12 mouse cellular contexts compared by ENCODE assay signal in genomic region chr11:32542181-32542580, GRCm38 (mm10). TPM values are rescaled to one million over a fixed set of nuclear protein-coding genes. Genes with fewer than 3 reads are reported as not detected.
DNase-seq lines count a peak whose midpoint lies in the region; ATAC-seq lines count a peak whose summit lies in the region.
"Had no signal": no experiment of that assay in that cellular context is flagged by ENCODE, and none has a peak within 500 bp of the region (broad histone marks: within the 10 kb centered on the region; RNA-seq: fewer than 3 reads in every experiment).

No protein-coding gene starts in this region.

- intact Hi-C loops in heart, postnatal 36 days (cut with DNase I): no loop called here

- 0 out of 2 replicates have a peak overlapping the region, but pooled peaks have one; percentile 34 for H3K9ac ChIP-seq in heart, embryonic 11.5 days (ENCODE audit: low read depth, low read length)
- H3K9ac ChIP-seq in liver, embryonic 13.5 days: peak overlapping the region; percentile 84
- H3K9ac ChIP-seq: forebrain, embryonic 12.5 days had no signal

- peak overlapping the region; percentile 24; the same call in 1 of the 2 replicates for H3K4me2 ChIP-seq in heart, embryonic 11.5 days
- H3K4me2 ChIP-seq in liver, embryonic 13.5 days: peak overlapping the region; percentile 83
- H3K4me2 ChIP-seq: forebrain, embryonic 12.5 days had no signal

- H3K4me1 ChIP-seq in heart, embryonic 11.5 days (ENCODE audit: control insufficient read depth, insufficient read depth, low read length): peaks cover 13% of the 10 kb centered on the region
- peaks cover 54% of the 10 kb centered on the region for H3K4me1 ChIP-seq in brown adipose tissue, adult 24 weeks (ENCODE audit: control insufficient read depth, insufficient read depth, insufficient read length, low read length)
- H3K4me1 ChIP-seq in liver, embryonic 13.5 days (replicated peaks): peaks cover 83% of the 10 kb centered on the region

- ATAC-seq in heart, embryonic 11.5 days (replicated peaks; ENCODE audit: insufficient number of reproducible peaks, low FRiP score, low TSS enrichment): no peak
- ATAC-seq in liver, embryonic 13.5 days (ENCODE audit: low read depth): no peak
- ATAC-seq in erythroid progenitor cell, adult 5-6 weeks (replicated peaks; ENCODE audit: low FRiP score, poor library complexity, severe bottlenecking): no peak
- ATAC-seq: hindbrain, embryonic 16.5 days had no signal

- no peak overlapping the region for H3K4me3 ChIP-seq in heart, embryonic 11.5 days (ENCODE audit: low read depth, low read length)
- H3K4me3 ChIP-seq in brown adipose tissue, adult 24 weeks (ENCODE audit: insufficient read depth, low read depth, low read length): no peak overlapping the region
- peak overlapping the region; percentile 53 for H3K4me3 ChIP-seq in liver, embryonic 13.5 days (replicated peaks)
- H3K4me3 ChIP-seq: forebrain, embryonic 12.5 days had no signal

- H3K36me3 ChIP-seq in heart, embryonic 11.5 days (ENCODE audit: control insufficient read depth, insufficient read depth, low read length): no peaks in the 10 kb centered on the region
- 0 out of 2 replicates have a peak, but pooled peaks cover 11% of the 10 kb centered on the region for H3K36me3 ChIP-seq in liver, embryonic 13.5 days
- H3K36me3 ChIP-seq: forebrain, embryonic 12.5 days had no signal

- H3K27ac ChIP-seq in heart, embryonic 11.5 days (ENCODE audit: low read depth, low read length): peak overlapping the region; percentile 54; the same call in 1 of the 2 replicates
- peak overlapping the region; percentile 69 for H3K27ac ChIP-seq in brown adipose tissue, adult 24 weeks (replicated peaks; ENCODE audit: low read depth, low read length)
- peak overlapping the region; percentile 97 for H3K27ac ChIP-seq in liver, embryonic 13.5 days
- H3K27ac ChIP-seq: forebrain, embryonic 12.5 days had no signal

- H3K9me3 ChIP-seq in heart, embryonic 11.5 days (replicated peaks; ENCODE audit: control insufficient read depth, low read length): no peaks in the 10 kb centered on the region
- H3K9me3 ChIP-seq in liver, embryonic 13.5 days (replicated peaks): no peaks in the 10 kb centered on the region
- H3K9me3 ChIP-seq: forebrain, embryonic 12.5 days had no signal

- WGBS in heart, embryonic 11.5 days (ENCODE audit: insufficient replicate concordance): 90% methylated on average over 4 of the region's 4 CpGs
- 41% methylated on average over 4 of the region's 4 CpGs for WGBS in liver, embryonic 13.5 days (ENCODE audit: insufficient replicate concordance)

- no peaks in the 10 kb centered on the region for H3K27me3 ChIP-seq in heart, embryonic 11.5 days (ENCODE audit: control insufficient read depth, insufficient read depth, low read length)
- no peaks in the 10 kb centered on the region for H3K27me3 ChIP-seq in liver, embryonic 13.5 days

- DNase-seq in heart, postnatal 36 days: no peak
- DNase-seq in CD4-positive helper T cell, adult 2 months (ENCODE audit: low read depth, low spot score): peak; percentile 66
- DNase-seq in liver, embryonic 13.5 days: no peak
- no peak for DNase-seq in c-Kit-positive CD71-positive TER-119-positive erythroid progenitor cells, embryonic 14.5 days (ENCODE audit: low spot score)
- DNase-seq in gastrocnemius, postnatal 10 days: no peak
- DNase-seq: adrenal gland, postnatal 25 days; cerebellum, postnatal 25 days had no signal

RNA-seq across cellular contexts. Expression of gene Stk10, which starts 9.1 kb away (rescaled TPM):
- 1.6 TPM in 2 replicates for polyA plus RNA-seq in heart, embryonic 11.5 days (2014; fragmentation: Nextera tagmentation; extraction: Ambion mirVana)
- 1 to 10 TPM; 8.9 to 9.7 TPM for total RNA-seq in heart, postnatal 36 days (2021)
- 4.3 and 5.5 TPM in 2 replicates for polyA plus RNA-seq in brown adipose tissue, adult 24 weeks (2012; ENCODE audit: insufficient read depth, insufficient read length, missing spikeins)
- polyA plus RNA-seq in liver, embryonic 13.5 days (2015; fragmentation: Nextera tagmentation; extraction: Ambion mirVana): 3.0 and 4.5 TPM in 2 replicates
- total RNA-seq in erythroid progenitor cell, adult 5-6 weeks (2015; ENCODE audit: low replicate concordance): 14.3 and 15.1 TPM in 2 replicates
- total RNA-seq in erythroid progenitor cell, adult 5-6 weeks (2017; ENCODE audit: low replicate concordance): 8.3 and 10.0 TPM in 2 replicates
- total RNA-seq in gastrocnemius, postnatal 10 days (2021): 1 to 10 TPM; 5.3 to 8.5 TPM

RNA-seq across cellular contexts. Expression of gene Efcab9, which starts 10.3 kb away (rescaled TPM):
- 0.27 and 0.59 TPM in 2 replicates for polyA plus RNA-seq in heart, embryonic 11.5 days (2014; fragmentation: Nextera tagmentation; extraction: Ambion mirVana)
- under 1 TPM in 1 of 2 experiments, not detected in 1; 0.41 TPM for total RNA-seq in heart, postnatal 36 days (2021)
- not detected in 2 replicates for polyA plus RNA-seq in brown adipose tissue, adult 24 weeks (2012; ENCODE audit: insufficient read depth, insufficient read length, missing spikeins)
- 0.46 and 0.74 TPM in 2 replicates for polyA plus RNA-seq in liver, embryonic 13.5 days (2015; fragmentation: Nextera tagmentation; extraction: Ambion mirVana)
- not detected in 2 replicates for total RNA-seq in erythroid progenitor cell, adult 5-6 weeks (2015; ENCODE audit: low replicate concordance)
- total RNA-seq in erythroid progenitor cell, adult 5-6 weeks (2017; ENCODE audit: low replicate concordance): not detected in 2 replicates
- total RNA-seq in gastrocnemius, postnatal 10 days (2021): under 1 TPM in 1 of 2 experiments, not detected in 1; 0.66 TPM
- polyA plus RNA-seq: hindbrain, embryonic 16.5 days had no signal
